Mouse (Mus musculus) lung, embryonic 14.5 days (tissue): Measurements from ENCODE around the gene Ube2c. TPM values are rescaled to one million over a fixed set of nuclear protein-coding genes. Genes with fewer than 3 reads are reported as not detected.

Source experiments
- ATAC-seq: fragments of 200-750 bp; cut with Nextera tagmentation; 2 replicates; pipeline ENCODE4 v1.8.0; 2017; ENCODE audit warnings: mild to moderate bottlenecking, moderate TSS enrichment, moderate library complexity; ENCODE audit not compliant: insufficient read depth
- DNase-seq: peaks from one replicate; pipeline ENCODE4 v3.0.0-alpha.2; 2015
- H3K27ac ChIP-seq: fragments of 300-500 bp; sonication (generic); 2 replicates; pipeline ENCODE4 v1.5.1; 2014; ENCODE audit warnings: low read depth, mild to moderate bottlenecking, moderate library complexity
- H3K27me3 ChIP-seq: fragments of 300-500 bp; sonication (generic); 2 replicates; pipeline ENCODE4 v1.6.1; 2014; ENCODE audit warnings: low read length, control low read depth; ENCODE audit not compliant: insufficient read depth
- H3K36me3 ChIP-seq: fragments of 300-500 bp; sonication (generic); 2 replicates; pipeline ENCODE4 v1.6.1; 2014; ENCODE audit warnings: control low read depth; ENCODE audit not compliant: insufficient read depth
- H3K4me1 ChIP-seq: fragments of 300-500 bp; sonication (generic); 2 replicates; pipeline ENCODE4 v1.6.1; 2014; ENCODE audit warnings: antibody characterized with exemption, control low read depth; ENCODE audit not compliant: insufficient read depth
- H3K4me2 ChIP-seq: fragments of 300-500 bp; sonication (generic); 2 replicates; pipeline ENCODE4 v1.6.1; 2014; ENCODE audit warnings: mild to moderate bottlenecking
- H3K4me3 ChIP-seq: fragments of 300-500 bp; sonication (generic); 2 replicates; pipeline ENCODE4 v1.5.1; 2014; ENCODE audit warnings: low read depth, low read length
- H3K9ac ChIP-seq: fragments of 300-500 bp; sonication (generic); 2 replicates; pipeline ENCODE4 v1.6.1; 2014
- H3K9me3 ChIP-seq: fragments of 300-500 bp; sonication (generic); 2 replicates; pipeline ENCODE4 v1.6.1; 2016; ENCODE audit warnings: low read depth, low read length, control low read depth
- CTCF ChIP-seq: IDR thresholded peaks from 2 replicates; pipeline ENCODE4 v1.5.1; 2016; ENCODE audit warnings: antibody characterized with exemption, low read depth
- WGBS: fragments of 180-500 bp; shearing (Covaris S2); extraction: QIAGEN DNeasy Blood & Tissue Kit; methylation state at CpG from one replicate; pipeline ENCODE4 v1.1.7; 2014; 5-methylcytosine and 5-hydroxymethylcytosine counted together
- polyA plus RNA-seq: library from polyadenylated mRNA; unstranded; fragments of >200 nt; fragmentation: Nextera tagmentation; extraction: Ambion mirVana; gene quantifications from 2 replicates; pipeline ENCODE4 v1.2.1, GENCODE M21; 2014

Ube2c gene
- polyA plus RNA-seq, 1 experiment from 2014 or later, result 619 TPM

- no peak for TF ChIP-seq CTCF
- DNase-seq (peak; percentile 52), ATAC-seq (peak; percentile 42)
- no peak overlapping the region for H3K9ac ChIP-seq
- H3K4me3 ChIP-seq, result no peak overlapping the region
- no peaks in the 10 kb centered on the region for H3K27me3 ChIP-seq
- no peaks in the 10 kb centered on the region for H3K9me3 ChIP-seq
- H3K4me2 ChIP-seq, result no peak overlapping the region
- no peaks in the 10 kb centered on the region for H3K36me3 ChIP-seq
- 38% methylated on average over 5 of the region's 5 CpGs for WGBS
- H3K4me1 ChIP-seq, result peaks cover 6% of the 10 kb centered on the region; the same call in 1 of the 2 replicates
- H3K27ac ChIP-seq, result peak overlapping the region; percentile 21; the same call in 1 of the 2 replicates
Observed at GRCm38 (mm10) chr2:164817703-164818102, 48.0 kb downstream of the Ube2c start.

DNA sequence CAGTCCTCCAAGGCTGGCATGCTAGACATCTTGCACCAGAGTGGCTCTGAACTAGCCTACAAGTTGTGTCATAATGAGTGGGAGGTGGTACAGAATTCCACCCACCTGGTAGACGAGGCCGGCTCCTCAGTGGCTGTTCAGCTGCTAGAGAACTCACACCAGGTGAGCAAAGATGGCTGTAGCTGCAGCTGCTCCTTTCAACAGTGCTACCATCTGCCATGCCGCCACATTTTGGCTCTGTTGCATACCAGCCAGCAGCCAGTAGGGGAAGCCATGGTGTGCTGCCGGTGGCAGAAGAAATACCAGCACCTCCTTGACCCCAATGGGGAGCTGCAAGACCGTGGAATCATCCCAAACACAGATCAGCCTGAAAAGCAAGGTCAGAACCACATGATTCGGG lies 51.4 kb downstream of the Ube2c start:
- Histone ChIP-seq H3K36me3 (peaks cover 16% of the 10 kb centered on the region), H3K27ac (no peak overlapping the region), H3K9ac (no peak overlapping the region), H3K9me3 (no peaks in the 10 kb centered on the region), H3K4me1 (peaks cover 6% of the 10 kb centered on the region; the same call in 1 of the 2 replicates), H3K27me3 (no peaks in the 10 kb centered on the region), H3K4me3 (no peak overlapping the region), H3K4me2 (no peak overlapping the region)
- no peak for ATAC-seq
- no peak for TF ChIP-seq CTCF
- no peak for DNase-seq
- 80% methylated on average over 6 of the region's 6 CpGs for WGBS

GRCm38 (mm10) chr2:164822636-164823165 lies 53.0 kb downstream of the Ube2c start, which contains the start of gene Zswim1:
Gene Zswim1, plus strand, starts transcription at chr2:164822686.
- TF ChIP-seq CTCF, result no peak
- H3K4me2 ChIP-seq, result peak within 1 kb of the TSS; percentile 72
- peak within 1 kb of the TSS; percentile 63 for H3K9ac ChIP-seq
- H3K4me1 ChIP-seq, result peaks cover 5% of the 10 kb centered on the region; the same call in 1 of the 2 replicates
- peaks cover 33% of the 10 kb centered on the region for H3K36me3 ChIP-seq
- peak within 1 kb of the TSS; percentile 87 for H3K27ac ChIP-seq
- ATAC-seq (peak; percentile 100), DNase-seq (peak; percentile 99)
- H3K27me3 ChIP-seq, result no peaks in the 10 kb centered on the region
- no peaks in the 10 kb centered on the region for H3K9me3 ChIP-seq
- WGBS, result 1% methylated on average over 32 of the region's 32 CpGs
- peak within 1 kb of the TSS; percentile 80 for H3K4me3 ChIP-seq

- peak overlapping the region; percentile 87 for H3K27ac ChIP-seq
- H3K4me1 ChIP-seq, result peaks cover under 1% of the 10 kb centered on the region; the same call in 1 of the 2 replicates
- H3K27me3 ChIP-seq, result no peaks in the 10 kb centered on the region
- WGBS, result 2% methylated on average over 10 of the region's 10 CpGs
- ATAC-seq (peak; percentile 77), DNase-seq (peak; percentile 76)
- no peaks in the 10 kb centered on the region for H3K9me3 ChIP-seq
- H3K4me3 ChIP-seq, result peak overlapping the region; percentile 80
- peaks cover 38% of the 10 kb centered on the region for H3K36me3 ChIP-seq
- H3K9ac ChIP-seq, result peak overlapping the region; percentile 63
- TF ChIP-seq CTCF, result peak; percentile 45
- peak overlapping the region; percentile 72 for H3K4me2 ChIP-seq
Observed at GRCm38 (mm10) chr2:164823181-164823585, 53.5 kb downstream of the Ube2c start.

DNA sequence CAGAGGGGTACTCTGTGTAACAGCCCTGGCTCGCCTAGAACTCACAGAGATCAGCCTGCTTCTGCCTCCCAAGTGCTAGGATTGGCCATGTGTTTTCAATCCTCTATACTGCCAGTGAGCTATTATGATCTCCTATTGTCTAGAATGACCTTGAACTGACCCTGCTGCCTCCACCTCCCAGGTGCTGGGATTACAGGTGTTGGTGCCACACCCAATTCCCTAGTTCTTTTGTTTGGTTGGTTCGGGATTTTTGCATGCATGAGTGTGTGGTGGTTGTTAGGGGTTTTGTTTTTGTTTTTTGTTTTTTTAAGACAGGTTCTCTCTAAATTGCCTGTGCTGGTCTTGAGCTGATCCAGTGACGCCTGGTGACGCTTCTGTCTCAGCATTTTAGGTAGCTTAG lies 54.3 kb downstream of the Ube2c start:
- H3K9me3 ChIP-seq, result no peaks in the 10 kb centered on the region

DNA sequence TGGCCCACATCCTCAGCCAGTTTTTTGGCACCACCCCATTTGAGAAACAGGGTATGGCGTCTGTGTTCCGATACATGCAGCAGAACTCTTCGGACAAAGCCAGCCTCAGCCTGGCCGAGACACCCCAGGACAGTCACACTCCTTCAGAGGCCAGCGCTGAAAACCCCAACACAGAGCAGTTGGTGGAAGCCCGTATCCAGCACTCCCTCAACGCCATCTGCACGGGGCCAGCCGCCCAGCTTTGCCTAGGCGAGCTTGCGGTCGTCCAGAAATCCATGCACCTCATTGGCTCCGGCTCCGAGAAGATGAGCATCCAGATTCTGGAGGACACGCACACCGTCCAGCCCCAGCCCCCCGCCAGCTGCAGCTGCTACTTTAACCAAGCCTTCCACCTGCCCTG lies 55.8 kb downstream of the Ube2c start:
- H3K4me3 ChIP-seq, result no peak overlapping the region
- H3K4me1 ChIP-seq, result no peaks in the 10 kb centered on the region
- DNase-seq (no peak), ATAC-seq (no peak)
- no peaks in the 10 kb centered on the region for H3K9me3 ChIP-seq
- peaks cover 48% of the 10 kb centered on the region for H3K36me3 ChIP-seq
- no peaks in the 10 kb centered on the region for H3K27me3 ChIP-seq
- no peak overlapping the region for H3K27ac ChIP-seq
- WGBS, result 93% methylated on average over 17 of the region's 17 CpGs
- no peak overlapping the region for H3K9ac ChIP-seq
- H3K4me2 ChIP-seq, result no peak overlapping the region
- no peak for TF ChIP-seq CTCF

More for the DNA sequence above, 54.3 kb downstream of the Ube2c start:
- no peak overlapping the region for H3K27ac ChIP-seq
- DNase-seq (no peak), ATAC-seq (no peak)
- H3K4me3 ChIP-seq, result peak overlapping the region; percentile 80; the same call in 1 of the 2 replicates
- H3K4me2 ChIP-seq, result peak overlapping the region; percentile 72
- no peaks in the 10 kb centered on the region for H3K4me1 ChIP-seq
- 92% methylated on average over 4 of the region's 4 CpGs for WGBS
- peaks cover 46% of the 10 kb centered on the region for H3K36me3 ChIP-seq
- H3K27me3 ChIP-seq, result no peaks in the 10 kb centered on the region
- H3K9ac ChIP-seq, result no peak overlapping the region
- no peak for TF ChIP-seq CTCF

DNA sequence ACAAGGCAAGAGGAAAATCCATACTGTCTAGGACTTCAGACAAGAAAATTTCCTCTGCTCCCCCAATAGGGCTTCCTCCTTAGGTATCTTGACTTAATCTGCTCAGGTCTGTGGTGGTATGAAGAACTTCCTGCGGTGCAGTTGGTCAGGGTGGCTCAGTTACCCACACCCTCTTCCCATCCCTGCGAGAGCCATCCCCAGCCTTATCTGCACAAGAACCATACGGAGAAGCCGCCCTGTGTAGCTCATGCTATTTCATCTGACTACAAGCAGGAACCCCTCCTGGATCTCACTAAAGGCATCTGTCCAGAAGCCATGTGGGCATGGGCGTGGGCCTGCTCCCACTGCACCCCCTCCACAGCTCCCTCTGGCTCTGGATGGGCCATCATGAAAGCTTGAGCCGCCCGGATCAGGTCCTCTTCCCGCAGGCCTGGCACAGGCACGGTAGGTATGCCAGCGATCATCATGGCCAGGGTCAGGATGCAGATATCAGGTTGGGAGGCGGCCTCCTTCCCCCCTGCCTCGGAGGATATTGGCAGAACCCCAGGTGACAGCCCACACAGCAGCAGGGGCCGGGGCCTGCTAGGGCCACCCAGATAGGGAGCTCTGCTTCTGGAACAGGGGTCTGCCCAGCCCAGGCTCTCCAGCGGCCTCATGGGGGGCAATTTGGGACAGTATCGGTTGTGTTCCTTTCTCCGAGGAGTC lies 57.6 kb downstream of the Ube2c start:
- ATAC-seq, result no peak
- H3K27ac ChIP-seq, result no peak overlapping the region
- no peak overlapping the region for H3K4me2 ChIP-seq
- DNase-seq, result no peak
- no peaks in the 10 kb centered on the region for H3K27me3 ChIP-seq
- H3K9ac ChIP-seq, result no peak overlapping the region
- peaks cover 48% of the 10 kb centered on the region for H3K36me3 ChIP-seq
- no peak for TF ChIP-seq CTCF
- H3K4me3 ChIP-seq, result no peak overlapping the region
- 0 out of 2 replicates have a peak, but pooled peaks cover under 1% of the 10 kb centered on the region for H3K4me1 ChIP-seq
- 88% methylated on average over 16 of the region's 16 CpGs for WGBS
- H3K9me3 ChIP-seq, result no peaks in the 10 kb centered on the region

Other genes with a start within 250 kb of the Ube2c start
- 280 and 282 TPM in 2 replicates for gene Wfdc2, start 207.5 kb upstream of the Ube2c start, polyA plus RNA-seq
- not detected in 2 replicates for gene Spint3, start 196.4 kb upstream of the Ube2c start, polyA plus RNA-seq
- 0.65 and 0.95 TPM in 2 replicates for gene Wfdc6a, start 184.5 kb upstream of the Ube2c start, polyA plus RNA-seq
- gene Eppin, start 176.3 kb upstream of the Ube2c start, polyA plus RNA-seq, result not detected in 2 replicates
- not detected in 2 replicates for gene Wfdc6b, start 156.4 kb upstream of the Ube2c start, polyA plus RNA-seq
- not detected in 2 replicates for gene Wfdc8, start 156.3 kb upstream of the Ube2c start, polyA plus RNA-seq
- gene Wfdc16, start 131.1 kb upstream of the Ube2c start, polyA plus RNA-seq, result not detected in 2 replicates
- gene Wfdc10, start 113.9 kb upstream of the Ube2c start, polyA plus RNA-seq, result not detected in 2 replicates
- not detected in 2 replicates for gene Wfdc9, start 113.3 kb upstream of the Ube2c start, polyA plus RNA-seq
- not detected in 2 replicates for gene Wfdc11, start 95.8 kb upstream of the Ube2c start, polyA plus RNA-seq
- not detected in 2 replicates for gene Wfdc13, start 84.8 kb upstream of the Ube2c start, polyA plus RNA-seq
- gene Spint4, start 71.4 kb upstream of the Ube2c start, polyA plus RNA-seq, result not detected in 2 replicates
- not detected in 2 replicates for gene Spint5, start 54.6 kb upstream of the Ube2c start, polyA plus RNA-seq
- 1.3 and 1.4 TPM in 2 replicates for gene Wfdc3, start 24.0 kb upstream of the Ube2c start, polyA plus RNA-seq
- 74.7 and 77.6 TPM in 2 replicates for gene Dnttip1, start 23.9 kb upstream of the Ube2c start, polyA plus RNA-seq
- not detected in 2 replicates for gene Tnnc2, start 10.1 kb downstream of the Ube2c start, polyA plus RNA-seq
- 19.1 and 21.3 TPM in 2 replicates for gene Snx21, start 15.9 kb downstream of the Ube2c start, polyA plus RNA-seq
- gene Acot8, start 35.0 kb downstream of the Ube2c start, polyA plus RNA-seq, result 16.2 and 17.8 TPM in 2 replicates
- gene Zswim3, start 35.2 kb downstream of the Ube2c start, polyA plus RNA-seq, result 6.7 and 7.0 TPM in 2 replicates
- gene Zswim1, start 52.8 kb downstream of the Ube2c start, polyA plus RNA-seq, result 20.8 and 21.1 TPM in 2 replicates
- not detected in 2 replicates for gene Spata25, start 58.6 kb downstream of the Ube2c start, polyA plus RNA-seq
- gene Ctsa, start 63.0 kb downstream of the Ube2c start, polyA plus RNA-seq, result 114 and 125 TPM in 2 replicates
- 6.3 and 6.6 TPM in 2 replicates for gene Neurl2, start 63.6 kb downstream of the Ube2c start, polyA plus RNA-seq
- gene Pltp, start 87.8 kb downstream of the Ube2c start, polyA plus RNA-seq, result 122 and 126 TPM in 2 replicates
- gene Pcif1, start 109.4 kb downstream of the Ube2c start, polyA plus RNA-seq, result 76.9 and 83.0 TPM in 2 replicates
- 14.8 and 15.8 TPM in 2 replicates for gene Zfp335, start 141.9 kb downstream of the Ube2c start, polyA plus RNA-seq
- 0.24 and 0.25 TPM in 2 replicates for gene Mmp9, start 170.9 kb downstream of the Ube2c start, polyA plus RNA-seq
- gene Slc12a5, start 190.9 kb downstream of the Ube2c start, polyA plus RNA-seq, result 0.57 and 1.6 TPM in 2 replicates